Mouse (Mus musculus) liver, embryonic 15.5 days (tissue): Measurements from ENCODE around the gene Fam32a. TPM values are rescaled to one million over a fixed set of nuclear protein-coding genes. Genes with fewer than 3 reads are reported as not detected.

Source experiments
- polyA plus RNA-seq: library from polyadenylated mRNA; unstranded; fragments of >200 nt; fragmentation: Nextera tagmentation; extraction: Ambion mirVana; gene quantifications from 2 replicates; pipeline ENCODE4 v1.2.1, GENCODE M21; 2015

Fam32a gene
- polyA plus RNA-seq, 1 experiment from 2014 or later: 32.2 TPM

Other genes starting within 250 kb of the Fam32a start
- gene Cyp4f18, start 210.1 kb upstream of the Fam32a start, polyA plus RNA-seq: 3.2 and 4.3 TPM in 2 replicates
- not detected in 2 replicates for gene Olfr372, start 178.5 kb upstream of the Fam32a start, polyA plus RNA-seq
- not detected in 2 replicates for gene Olfr373, start 136.6 kb upstream of the Fam32a start, polyA plus RNA-seq
- gene Olfr374, start 112.7 kb upstream of the Fam32a start, polyA plus RNA-seq: 0.03 and 0.05 TPM in 2 replicates
- 80.7 and 82.6 TPM in 2 replicates for gene Tpm4, start 84.8 kb upstream of the Fam32a start, polyA plus RNA-seq
- gene Rab8a, start 58.5 kb upstream of the Fam32a start, polyA plus RNA-seq: 66.4 and 69.7 TPM in 2 replicates
- gene Hsh2d, start 30.1 kb upstream of the Fam32a start, polyA plus RNA-seq: 0.26 and 0.33 TPM in 2 replicates
- not detected in 2 replicates for gene Cib3, start 6.9 kb upstream of the Fam32a start, polyA plus RNA-seq
- gene Gm11034, start 6.1 kb upstream of the Fam32a start, polyA plus RNA-seq: not detected in 2 replicates
- 57.0 and 61.7 TPM in 2 replicates for gene Ap1m1, start 20.3 kb downstream of the Fam32a start, polyA plus RNA-seq
- 4.9 and 7.2 TPM in 2 replicates for gene Gm10282, start 85.5 kb downstream of the Fam32a start, polyA plus RNA-seq
- gene Klf2, start 99.3 kb downstream of the Fam32a start, polyA plus RNA-seq: 2.6 and 3.1 TPM in 2 replicates
- gene Eps15l1, start 201.7 kb downstream of the Fam32a start, polyA plus RNA-seq: 19.4 and 19.8 TPM in 2 replicates
- 0.35 and 0.58 TPM in 2 replicates for gene Calr3, start 224.1 kb downstream of the Fam32a start, polyA plus RNA-seq
- gene 1700030K09Rik, start 224.2 kb downstream of the Fam32a start, polyA plus RNA-seq: 2.9 and 3.4 TPM in 2 replicates